In genomic region chr10:116512521-116513253, GRCm38 (mm10) we compare ENCODE assay signal across 26 mouse cellular contexts. TPM values are rescaled to one million over a fixed set of nuclear protein-coding genes. Genes with fewer than 3 reads are reported as not detected.
DNase-seq lines count a peak whose midpoint lies in the region; ATAC-seq lines count a peak whose summit lies in the region.
"Had no signal": no experiment of that assay in that cellular context is flagged by ENCODE, and none has a peak within 500 bp of the region (broad histone marks: within the 10 kb centered on the region; RNA-seq: fewer than 3 reads in every experiment).

No protein-coding gene starts in this region.

- no peaks in the 10 kb centered on the region for H3K9me3 ChIP-seq in heart, embryonic 12.5 days (replicated peaks)
- no peaks in the 10 kb centered on the region for H3K9me3 ChIP-seq in midbrain, embryonic 12.5 days
- no peaks in the 10 kb centered on the region for H3K9me3 ChIP-seq in midbrain, embryonic 11.5 days (ENCODE audit: control insufficient read depth, low read length)
- H3K9me3 ChIP-seq: embryonic facial prominence, embryonic 13.5 days; forebrain, embryonic 12.5 days; hindbrain, embryonic 15.5 days; limb, embryonic 10.5 days; midbrain, embryonic 13.5 days; stomach, embryonic 15.5 days had no signal

- peak; percentile 13 for DNase-seq in heart, adult 8-10 months (ENCODE audit: low spot score)
- DNase-seq in midbrain, embryonic 11.5 days (ENCODE audit: low spot score, missing footprints): no peak
- no peak for DNase-seq in thymus, adult 18-20 months
- no peak for DNase-seq in frontal cortex, adult 2 months (ENCODE audit: extremely low spot score in 1 of 2, low spot score in 1 of 2)
- no peak for DNase-seq in cerebellum, adult 11 months
- DNase-seq: cerebellum, adult 8-10 months; cerebellum, postnatal 36 days; embryo, embryonic 11 days; gastrocnemius, postnatal 36 days; heart, postnatal 4 days; kidney, adult 2 months; liver had no signal

- 91% methylated on average over 11 of the region's 11 CpGs for WGBS in heart, embryonic 12.5 days
- 86% methylated on average over 11 of the region's 11 CpGs for WGBS in midbrain, embryonic 12.5 days
- 87% methylated on average over 11 of the region's 11 CpGs for WGBS in midbrain, embryonic 11.5 days

- H3K36me3 ChIP-seq in heart, embryonic 12.5 days: no peaks in the 10 kb centered on the region
- H3K36me3 ChIP-seq in midbrain, embryonic 12.5 days: no peaks in the 10 kb centered on the region
- no peaks in the 10 kb centered on the region for H3K36me3 ChIP-seq in midbrain, embryonic 11.5 days (ENCODE audit: control insufficient read depth, insufficient read depth, low read length)
- H3K36me3 ChIP-seq: embryonic facial prominence, embryonic 13.5 days; forebrain, embryonic 12.5 days; hindbrain, embryonic 15.5 days; midbrain, embryonic 13.5 days; stomach, embryonic 15.5 days had no signal

- no peak overlapping the region for H3K9ac ChIP-seq in heart, embryonic 12.5 days
- H3K9ac ChIP-seq in midbrain, embryonic 12.5 days (replicated peaks): no peak overlapping the region
- no peak overlapping the region for H3K9ac ChIP-seq in midbrain, embryonic 11.5 days (ENCODE audit: low read length)
- H3K9ac ChIP-seq: embryonic facial prominence, embryonic 13.5 days; forebrain, embryonic 12.5 days; hindbrain, embryonic 15.5 days; midbrain, embryonic 13.5 days; stomach, embryonic 15.5 days had no signal

- no peaks in the 10 kb centered on the region for H3K4me1 ChIP-seq in heart, embryonic 12.5 days (replicated peaks)
- peaks cover 10% of the 10 kb centered on the region; the same call in 1 of the 2 replicates for H3K4me1 ChIP-seq in midbrain, embryonic 12.5 days
- 0 out of 2 replicates have a peak, but pooled peaks cover 4% of the 10 kb centered on the region for H3K4me1 ChIP-seq in midbrain, embryonic 11.5 days (ENCODE audit: control insufficient read depth, insufficient read depth, low read length)
- H3K4me1 ChIP-seq: embryonic facial prominence, embryonic 13.5 days; hindbrain, embryonic 15.5 days; limb, embryonic 10.5 days; stomach, embryonic 15.5 days had no signal

- no peak overlapping the region for H3K4me2 ChIP-seq in heart, embryonic 12.5 days
- no peak overlapping the region for H3K4me2 ChIP-seq in midbrain, embryonic 12.5 days (replicated peaks)
- no peak overlapping the region for H3K4me2 ChIP-seq in midbrain, embryonic 11.5 days
- H3K4me2 ChIP-seq: embryonic facial prominence, embryonic 13.5 days; forebrain, embryonic 12.5 days; hindbrain, embryonic 15.5 days; midbrain, embryonic 13.5 days; stomach, embryonic 15.5 days had no signal

- no peak overlapping the region for H3K4me3 ChIP-seq in heart, embryonic 12.5 days
- no peak overlapping the region for H3K4me3 ChIP-seq in midbrain, embryonic 12.5 days
- no peak overlapping the region for H3K4me3 ChIP-seq in midbrain, embryonic 11.5 days (ENCODE audit: low read depth, low read length)
- H3K4me3 ChIP-seq: embryonic facial prominence, embryonic 13.5 days; erythroblast, embryonic 14.5 days; forebrain, embryonic 12.5 days; hindbrain, embryonic 15.5 days; limb, embryonic 10.5 days; midbrain, embryonic 13.5 days; stomach, embryonic 15.5 days had no signal

- no peak for ATAC-seq in heart, embryonic 12.5 days (ENCODE audit: insufficient number of reproducible peaks, low FRiP score)
- ATAC-seq in midbrain, embryonic 12.5 days (ENCODE audit: low FRiP score, low read depth): 0 out of 2 replicates have a peak, but pooled peaks have one; percentile 16
- ATAC-seq in midbrain, embryonic 11.5 days (ENCODE audit: low FRiP score): no peak
- peak; percentile 48 for ATAC-seq in megakaryocyte, adult 5-6 weeks (ENCODE audit: poor library complexity, severe bottlenecking)
- ATAC-seq: midbrain, embryonic 13.5 days had no signal

- no peaks in the 10 kb centered on the region for H3K27me3 ChIP-seq in heart, embryonic 12.5 days (replicated peaks)
- H3K27me3 ChIP-seq in midbrain, embryonic 12.5 days: no peaks in the 10 kb centered on the region
- H3K27me3 ChIP-seq in midbrain, embryonic 11.5 days (ENCODE audit: control insufficient read depth, insufficient read depth, low read length): no peaks in the 10 kb centered on the region
- H3K27me3 ChIP-seq: embryonic facial prominence, embryonic 13.5 days; forebrain, embryonic 12.5 days; hindbrain, embryonic 15.5 days; midbrain, embryonic 13.5 days; stomach, embryonic 15.5 days had no signal

- no peak overlapping the region for H3K27ac ChIP-seq in heart, embryonic 12.5 days (ENCODE audit: poor library complexity, severe bottlenecking)
- no peak overlapping the region for H3K27ac ChIP-seq in midbrain, embryonic 12.5 days (replicated peaks)
- no peak overlapping the region for H3K27ac ChIP-seq in midbrain, embryonic 11.5 days (ENCODE audit: low read depth, low read length)
- H3K27ac ChIP-seq: embryonic facial prominence, embryonic 13.5 days; forebrain, embryonic 12.5 days; hindbrain, embryonic 15.5 days; kidney, postnatal 0 days; limb, embryonic 10.5 days; macrophage; midbrain, embryonic 13.5 days; stomach, embryonic 15.5 days had no signal

RNA-seq across cellular contexts. Expression of gene Kcnmb4, which starts 39.0 kb away (rescaled TPM):
- total RNA-seq in heart, adult 8-10 months (2022): under 1 TPM in 3 of 4 experiments, not detected in 1; 0.19 to 0.47 (median 0.33) TPM
- polyA plus RNA-seq in heart, embryonic 12.5 days (2016; fragmentation: Nextera tagmentation; extraction: Ambion mirVana): 6.3 and 7.5 TPM in 2 replicates
- 11.8 and 13.1 TPM in 2 replicates for polyA plus RNA-seq in midbrain, embryonic 12.5 days (2016; fragmentation: Nextera tagmentation; extraction: Ambion mirVana)
- 9.5 and 11.2 TPM in 2 replicates for polyA plus RNA-seq in midbrain, embryonic 11.5 days (2014; fragmentation: Nextera tagmentation; extraction: Ambion mirVana)
- not detected in 2 replicates for total RNA-seq in megakaryocyte, adult 5-6 weeks (2015)
- total RNA-seq in megakaryocyte, adult 5-6 weeks (2017): not detected in 2 replicates
- 108 and 112 TPM in 2 replicates for polyA plus RNA-seq in frontal cortex, adult 2 months (2012; rRNA removed)
- total RNA-seq: gastrocnemius, adult 18-20 months; gastrocnemius, postnatal 36 days; monocyte, adult 5-6 weeks had no signal
- polyA plus RNA-seq: erythroblast, embryonic 14.5 days; macrophage had no signal

Comparison
In these comparisons a context has a peak if more than half of its experiments do, and no peak if none do; other contexts are left out.
1. ATAC-seq: peak in midbrain, embryonic 12.5 days (single experiment) and megakaryocyte, adult 5-6 weeks (single experiment); none in heart, embryonic 12.5 days (single experiment) and midbrain, embryonic 11.5 days (single experiment).